Mouse (Mus musculus) CH12.LX (cell line): ENCODE data around the gene Cacng6. TPM values are rescaled to one million over a fixed set of nuclear protein-coding genes. Genes with fewer than 3 reads are reported as not detected.
A peak's percentile ranks its signal among the peaks of the same experiment; 100 is the strongest.

Experiments used
- DNase-seq: peaks from one replicate; pipeline ENCODE4 v3.0.0-alpha.2; 2013; ENCODE audit errors: extremely low read depth
- H3K27ac ChIP-seq: 2 replicates; pipeline ENCODE4 v1.5.1; 2012; ENCODE audit warnings: low read depth, mild to moderate bottlenecking, control low read depth, moderate library complexity; ENCODE audit not compliant: insufficient read depth
- H3K27me3 ChIP-seq: replicated peaks from 2 replicates; pipeline ENCODE3; 2012; ENCODE audit warnings: inconsistent platforms
- H3K36me3 ChIP-seq, 2 experiments: replicated peaks in 1 of 2; 2 replicates each; pipeline versions ENCODE3 to v1.6.1; 2012; ENCODE audit warnings: inconsistent platforms in 1 of 2, low read length in 1 of 2, mild to moderate bottlenecking in 1 of 2, mixed read lengths in 1 of 2, moderate library complexity in 1 of 2; ENCODE audit not compliant: control insufficient read depth in 1 of 2, insufficient read depth in 1 of 2
- H3K4me1 ChIP-seq, 2 experiments: 2 replicates each; pipeline ENCODE4 v1.6.1; 2012; ENCODE audit warnings: inconsistent platforms in 1 of 2, moderate library complexity in 1 of 2; ENCODE audit not compliant: insufficient read depth in 2 of 2, control insufficient read depth in 1 of 2
- H3K4me2 ChIP-seq: 2 replicates; pipeline ENCODE4 v1.6.1; 2012; ENCODE audit warnings: low read depth, mild to moderate bottlenecking, control low read depth; ENCODE audit not compliant: poor library complexity, insufficient read depth, severe bottlenecking
- H3K4me3 ChIP-seq, 3 experiments: fragments of 150-350 bp in 1 of 3; sonication (generic) in 1 of 3; replicated peaks in 1 of 3; 2 replicates each; pipeline versions ENCODE3 to v1.5.1; 2011 to 2012; ENCODE audit warnings: low read depth in 2 of 3, low read length in 2 of 3, mild to moderate bottlenecking in 2 of 3, moderate library complexity in 2 of 3, control low read depth in 1 of 3, improper control_type of control experiment in 1 of 3, inconsistent platforms in 1 of 3, mixed read lengths in 1 of 3; ENCODE audit not compliant: poor library complexity in 1 of 3
- H3K79me2 ChIP-seq: replicated peaks from 2 replicates; pipeline ENCODE4 v1.6.1; 2012; ENCODE audit warnings: mild to moderate bottlenecking, moderate library complexity; ENCODE audit not compliant: control insufficient read depth, poor library complexity, insufficient read depth, severe bottlenecking; ENCODE audit errors: extremely low read depth
- H3K9ac ChIP-seq: 2 replicates; pipeline ENCODE4 v1.6.1; 2012; ENCODE audit warnings: low read depth, mild to moderate bottlenecking, control low read depth, moderate library complexity; ENCODE audit not compliant: insufficient read depth
- H3K9me3 ChIP-seq: replicated peaks from 2 replicates; pipeline ENCODE3; 2012; ENCODE audit warnings: low read length, inconsistent platforms, mixed read lengths
- BHLHE40 ChIP-seq: IDR thresholded peaks from 2 replicates; pipeline ENCODE4 v1.6.1; 2011; ENCODE audit warnings: mild to moderate bottlenecking, low read depth, low read length, improper control_type of control experiment
- CTCF ChIP-seq, 2 experiments: IDR thresholded peaks in 1 of 2; conservative IDR thresholded peaks in 1 of 2; 2 replicates each; pipeline ENCODE4 v1.5.1; 2011 to 2012; ENCODE audit warnings: low read depth in 2 of 2, low read length in 2 of 2, improper control_type of control experiment in 1 of 2, inconsistent platforms in 1 of 2, mild to moderate bottlenecking in 1 of 2, moderate library complexity in 1 of 2
- ELF1 ChIP-seq: IDR thresholded peaks from 2 replicates; pipeline ENCODE4 v1.6.1; 2014; ENCODE audit warnings: low read depth, mild to moderate bottlenecking, inconsistent platforms, low read length, improper control_type of control experiment
- EP300 ChIP-seq: IDR thresholded peaks from 2 replicates; pipeline ENCODE4 v1.6.1; 2011; ENCODE audit warnings: low read length, improper control_type of control experiment
- ETS1 ChIP-seq: conservative IDR thresholded peaks from 2 replicates; pipeline ENCODE4 v1.6.1; 2012; ENCODE audit warnings: low read depth, mild to moderate bottlenecking, inconsistent platforms, low read length, improper control_type of control experiment, moderate library complexity
- HCFC1 ChIP-seq: IDR thresholded peaks from 2 replicates; pipeline ENCODE4 v1.6.1; 2012; ENCODE audit warnings: low read depth, mild to moderate bottlenecking, inconsistent platforms, low read length, improper control_type of control experiment
- IRF4 ChIP-seq: IDR thresholded peaks from 2 replicates; pipeline ENCODE4 v1.6.1; 2014; ENCODE audit warnings: low read depth, mild to moderate bottlenecking, inconsistent platforms, low read length, improper control_type of control experiment
- JUN ChIP-seq: IDR thresholded peaks from 2 replicates; pipeline ENCODE4 v1.6.1; 2011; ENCODE audit warnings: low read depth, mild to moderate bottlenecking, low read length, improper control_type of control experiment, moderate library complexity; ENCODE audit not compliant: insufficient read depth
- NRF1 ChIP-seq: IDR thresholded peaks from 2 replicates; pipeline ENCODE4 v1.6.1; 2014; ENCODE audit warnings: low read depth, mild to moderate bottlenecking, inconsistent platforms, low read length, improper control_type of control experiment, moderate library complexity
- POLR2A ChIP-seq: IDR thresholded peaks from 2 replicates; pipeline ENCODE4 v1.6.1; 2011; ENCODE audit warnings: low read depth, mild to moderate bottlenecking, improper control_type of control experiment, low read length
- RAD21 ChIP-seq: IDR thresholded peaks from 2 replicates; pipeline ENCODE4 v1.6.1; 2011; ENCODE audit warnings: low read depth, mild to moderate bottlenecking, low read length, improper control_type of control experiment, moderate library complexity
- SIN3A ChIP-seq: IDR thresholded peaks from 2 replicates; pipeline ENCODE4 v1.6.1; 2012; ENCODE audit warnings: low read length, improper control_type of control experiment, inconsistent platforms
- SMC3 ChIP-seq: IDR thresholded peaks from 2 replicates; pipeline ENCODE4 v1.6.1; 2011; ENCODE audit warnings: low read depth, low read length, improper control_type of control experiment
- ZC3H11A ChIP-seq: IDR thresholded peaks from 2 replicates; pipeline ENCODE4 v1.6.1; 2012; ENCODE audit warnings: low read depth, mild to moderate bottlenecking, inconsistent platforms, low read length, improper control_type of control experiment
- ZMIZ1 ChIP-seq: IDR thresholded peaks from 2 replicates; pipeline ENCODE4 v1.6.1; 2012; ENCODE audit warnings: low read depth, mild to moderate bottlenecking, inconsistent platforms, low read length, improper control_type of control experiment
- dilution Hi-C: fragments of 300-500 bp; cut with MboI; formaldehyde crosslinking; loops from 2 replicates; pipeline ENCODE4 v1.14.3; 2020; ENCODE audit warnings: low sequenced_read_pairs; ENCODE audit not compliant: extremely low pct_unique_long_range_greater_than_20kb, extremely low pct_ligation_motif_present
- in situ Hi-C: fragments of 300-500 bp; cut with MboI; formaldehyde crosslinking; loops from 3 replicates; pipeline ENCODE4 v1.14.3; 2019; ENCODE audit warnings: low sequenced_read_pairs, low pct_ligation_motif_present, low pct_unique_long_range_greater_than_20kb, mixed read lengths
- polyA plus RNA-seq: library from polyadenylated mRNA; unstranded; fragments of >175 nt; gene quantifications from 2 replicates; pipeline ENCODE4 v1.2.1, GENCODE M21; 2012; ENCODE audit warnings: low read depth; ENCODE audit not compliant: insufficient read length
- total RNA-seq, 2 experiments: library from RNA; depleted of rRNA; stranded (reverse); fragments of 300-350 nt in 1 of 2; fragments of >200 nt in 1 of 2; gene quantifications; 2 replicates each; pipeline ENCODE4 v1.2.3; 2012 to 2014

Gene Cacng6
- total and polyA plus RNA-seq, 3 experiments = not detected

GRCm38 (mm10) chr7:3468614-3469013, 44.6 kb downstream of the Cacng6 start:
- Histone ChIP-seq H3K4me2 (no peak overlapping the region), H3K4me3 (no peak overlapping the region), H3K9me3 (no peaks in the 10 kb centered on the region), H3K27ac (no peak overlapping the region), H3K79me2 (no peaks in the 10 kb centered on the region), H3K36me3 (no peaks in the 10 kb centered on the region), H3K4me1 (peaks cover 2 to 8% of the 10 kb centered on the region in 2 experiments; a peak in 3 of 4 replicates), H3K27me3 (no peaks in the 10 kb centered on the region), H3K9ac (no peak overlapping the region)
- dilution Hi-C loops = no loop called here
- in situ Hi-C loops = no loop called here
- no peak for DNase-seq
- TF ChIP-seq EP300 = no peak
- no peak for TF ChIP-seq SMC3
- TF ChIP-seq CTCF (conservative IDR thresholded peaks at IDR 0.05 in 1 of 2, IDR thresholded peaks at IDR 0.05 in 1 of 2; ENCODE audit: low read depth in 2 of 2, low read length in 2 of 2) = no peak
- TF ChIP-seq ELF1 = no peak
- TF ChIP-seq ZC3H11A = no peak
- no peak for TF ChIP-seq ZMIZ1
- TF ChIP-seq NRF1 = no peak
- TF ChIP-seq BHLHE40 = no peak
- no peak for TF ChIP-seq JUN
- no peak for TF ChIP-seq SIN3A
- no peak for TF ChIP-seq RAD21
- TF ChIP-seq POLR2A = no peak

GRCm38 (mm10) chr7:3472774-3473173, 48.8 kb downstream of the Cacng6 start:
- no peaks in the 10 kb centered on the region for H3K9me3 ChIP-seq
- DNase-seq = peak; percentile 40
- in situ Hi-C loops (no loop called here), dilution Hi-C loops (no loop called here)
- H3K4me3 ChIP-seq = no peak overlapping the region
- TF ChIP-seq HCFC1 (no peak), JUN (peak; percentile 27; the same call in 1 of the 2 replicates), IRF4 (peak; percentile 50; the same call in 1 of the 2 replicates), ETS1 (peak; percentile 50)
- no peak overlapping the region for H3K4me2 ChIP-seq
- no peak overlapping the region for H3K27ac ChIP-seq
- no peak overlapping the region for H3K9ac ChIP-seq
- no peaks in the 10 kb centered on the region for H3K36me3 ChIP-seq
- H3K79me2 ChIP-seq = no peaks in the 10 kb centered on the region
- H3K4me1 ChIP-seq = peaks cover 2 to 17% of the 10 kb centered on the region in 2 experiments; a peak in 3 of 4 replicates
- no peaks in the 10 kb centered on the region for H3K27me3 ChIP-seq
